Mouse (Mus musculus) left cerebral cortex, postnatal 10 days (tissue): ENCODE data around the gene Hcrtr2. TPM values are rescaled to one million over a fixed set of nuclear protein-coding genes. Genes with fewer than 3 reads are reported as not detected.

Source experiments
- DNase-seq, 2 experiments: peaks; one replicate each; pipeline ENCODE4 v3.0.0; 2021 to 2022; ENCODE audit warnings: low spot score in 2 of 2, mixed read lengths in 1 of 2; ENCODE audit errors: extremely low spot score in 1 of 2
- intact Hi-C: fragments of 180-260 bp; cut with DNase I; formaldehyde crosslinking; loops from one replicate; pipeline ENCODE4 v1.15.1; 2025
- total RNA-seq, 2 experiments: library from RNA; stranded (reverse); gene quantifications; 2 replicates each; pipeline ENCODE4 v1.2.3; 2021

Hcrtr2 gene
- 1 to 10 TPM; 2.8 to 4.7 TPM for total RNA-seq

DNA sequence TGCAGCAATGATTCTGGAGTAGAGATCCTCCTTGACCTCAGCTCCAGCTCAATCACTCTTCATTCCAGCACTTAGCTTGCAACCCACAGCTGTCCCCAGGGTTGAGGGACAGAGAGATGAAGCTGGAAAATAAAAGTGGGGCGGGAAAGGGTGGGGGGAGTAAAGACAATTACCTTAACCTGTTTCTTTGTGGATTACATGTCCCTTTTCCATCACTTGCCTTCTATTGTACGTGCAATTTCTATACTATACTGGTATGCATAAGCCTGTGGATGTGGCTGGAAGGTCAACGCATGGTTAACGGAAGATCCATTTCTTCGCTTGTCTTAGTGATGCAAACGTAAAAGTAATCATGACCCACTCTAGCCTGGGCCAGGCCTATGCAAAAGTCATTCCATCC lies at the start of gene Hcrtr2:
Gene Hcrtr2, minus strand, starts transcription at position 101 of the 400 bp plus-strand sequence.
- intact Hi-C loops, result no loop called here

DNA sequence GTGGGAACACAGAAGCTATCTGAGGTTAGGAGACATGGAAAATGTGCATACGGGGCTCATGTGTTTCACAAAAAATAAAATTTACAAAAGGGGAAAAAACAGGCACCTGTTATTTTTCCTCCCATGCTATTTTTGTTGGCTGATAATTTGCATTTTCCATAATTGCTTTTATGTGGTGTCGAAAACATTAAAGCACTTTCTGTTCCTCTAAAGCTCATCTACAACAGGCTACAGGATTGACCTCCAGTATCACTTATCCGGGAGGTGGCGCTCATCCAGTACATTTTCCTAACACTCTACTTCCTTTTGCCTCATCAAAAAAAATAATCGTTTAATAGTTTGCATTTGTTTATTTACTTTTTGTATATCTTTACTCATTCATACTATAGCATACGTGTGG lies 41.2 kb upstream of the Hcrtr2 start:
- DNase-seq, result no peak
- intact Hi-C loops, result no loop called here

More for the DNA sequence above, at the start of gene Hcrtr2:
- no peak for DNase-seq

DNA sequence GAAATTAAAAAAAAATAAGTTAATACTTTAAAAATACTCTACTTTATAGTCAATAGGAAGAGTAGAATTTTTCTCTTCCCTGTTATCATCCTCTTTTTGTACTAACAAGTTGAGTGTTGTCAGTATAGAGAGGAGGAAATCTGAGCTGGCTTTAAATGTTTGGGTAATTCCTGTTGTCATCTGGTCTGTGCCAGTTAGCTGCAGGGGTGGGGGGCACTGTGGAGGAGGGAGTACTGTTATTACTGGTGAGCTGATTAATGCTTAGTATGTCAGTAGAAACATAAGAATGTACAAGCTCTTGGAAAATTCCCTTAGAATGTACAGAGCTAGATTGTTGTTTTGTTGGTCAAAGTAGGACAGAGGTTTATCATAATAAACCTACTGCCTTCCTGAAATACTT lies 36.7 kb upstream of the Hcrtr2 start:
- DNase-seq, result no peak
- intact Hi-C loops, result no loop called here

DNA sequence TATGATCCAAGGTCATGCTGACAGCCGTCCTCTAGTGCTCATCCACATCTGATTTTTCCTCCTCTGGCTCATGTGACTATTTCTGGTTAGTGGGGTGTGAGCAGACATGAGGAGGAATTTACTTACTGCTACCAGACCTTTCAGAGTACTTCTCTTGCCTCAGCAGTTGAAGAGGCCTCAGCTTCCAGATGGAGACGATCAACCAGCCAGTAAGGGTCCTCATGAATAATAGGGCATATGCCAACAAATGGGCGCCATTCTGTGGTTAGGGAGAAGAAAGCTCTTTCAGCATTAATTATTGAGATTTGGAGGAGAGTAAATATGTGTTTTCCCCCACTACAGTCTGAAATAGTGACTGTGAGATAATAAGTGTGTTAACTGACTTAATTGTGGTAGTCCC lies 28.7 kb upstream of the Hcrtr2 start:
- intact Hi-C loops, result no loop called here
- DNase-seq, result no peak

DNA sequence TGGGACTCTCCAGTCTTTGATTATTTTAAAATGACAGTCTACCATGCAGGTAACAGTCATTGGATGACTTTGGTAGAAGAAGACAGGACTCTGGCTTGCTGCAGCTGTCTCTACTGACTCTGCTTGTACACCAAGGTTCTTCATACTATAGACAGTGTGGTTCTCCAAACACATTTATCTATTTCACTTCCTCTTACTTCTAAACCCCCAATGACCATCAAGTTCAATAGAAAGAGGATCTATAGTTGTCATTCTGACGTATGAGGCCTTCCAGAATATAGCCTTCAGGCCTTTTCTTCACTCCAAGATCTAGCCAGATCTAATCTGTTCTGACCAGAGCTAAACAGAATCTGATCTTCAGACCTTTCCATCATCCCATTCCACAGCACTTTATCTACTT lies 23.6 kb upstream of the Hcrtr2 start:
- no peak for DNase-seq
- intact Hi-C loops, result no loop called here

DNA sequence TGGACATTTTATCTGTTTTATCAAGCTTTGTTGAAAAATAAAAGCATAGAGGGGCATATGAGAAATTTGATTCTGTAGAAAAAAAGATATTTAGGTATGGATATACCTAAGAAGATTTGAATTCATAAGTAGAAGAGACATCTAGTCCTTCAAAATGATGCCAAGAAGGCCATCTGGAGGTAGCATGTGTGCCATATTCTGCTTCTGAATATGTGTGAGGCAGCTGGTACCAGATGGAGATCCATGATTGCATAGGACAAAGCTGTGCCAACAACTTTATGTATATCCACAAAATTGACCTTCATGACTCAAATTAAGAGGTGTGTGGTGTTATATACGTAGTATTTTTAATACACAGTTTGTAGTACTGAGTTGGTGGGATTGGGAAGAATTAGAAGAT lies 7.4 kb upstream of the Hcrtr2 start:
- intact Hi-C loops, result no loop called here
- peak in 1 of 2 experiments; percentile 34 for DNase-seq

DNA sequence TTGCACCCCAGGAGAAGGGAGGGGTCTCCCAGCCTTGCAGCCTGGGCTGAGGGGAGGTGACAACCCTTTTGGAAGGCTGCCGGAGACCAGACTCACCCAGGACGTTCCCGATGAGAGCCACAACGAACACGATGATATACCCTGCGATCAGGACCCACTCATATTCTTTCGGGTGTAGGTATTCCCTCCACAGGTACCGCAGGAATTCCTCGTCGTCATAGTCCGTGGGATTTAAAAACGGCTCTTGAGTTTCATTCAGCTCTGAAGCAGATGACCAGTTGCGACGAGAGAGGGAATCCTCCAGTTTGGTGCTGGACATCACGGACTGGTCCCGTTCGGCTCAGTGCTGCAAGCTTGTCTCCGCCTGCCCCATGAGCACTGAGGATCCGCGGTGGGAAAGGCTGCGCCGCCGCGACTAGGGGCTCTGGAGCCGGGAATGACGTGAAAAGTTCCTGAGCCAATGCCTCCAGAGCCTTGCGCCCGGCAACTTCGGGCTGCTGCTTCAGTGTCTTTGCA lies 412 bp downstream of the Hcrtr2 start:
- peak; percentile 31 to 36 for DNase-seq
- intact Hi-C loops, result no loop called here

DNA sequence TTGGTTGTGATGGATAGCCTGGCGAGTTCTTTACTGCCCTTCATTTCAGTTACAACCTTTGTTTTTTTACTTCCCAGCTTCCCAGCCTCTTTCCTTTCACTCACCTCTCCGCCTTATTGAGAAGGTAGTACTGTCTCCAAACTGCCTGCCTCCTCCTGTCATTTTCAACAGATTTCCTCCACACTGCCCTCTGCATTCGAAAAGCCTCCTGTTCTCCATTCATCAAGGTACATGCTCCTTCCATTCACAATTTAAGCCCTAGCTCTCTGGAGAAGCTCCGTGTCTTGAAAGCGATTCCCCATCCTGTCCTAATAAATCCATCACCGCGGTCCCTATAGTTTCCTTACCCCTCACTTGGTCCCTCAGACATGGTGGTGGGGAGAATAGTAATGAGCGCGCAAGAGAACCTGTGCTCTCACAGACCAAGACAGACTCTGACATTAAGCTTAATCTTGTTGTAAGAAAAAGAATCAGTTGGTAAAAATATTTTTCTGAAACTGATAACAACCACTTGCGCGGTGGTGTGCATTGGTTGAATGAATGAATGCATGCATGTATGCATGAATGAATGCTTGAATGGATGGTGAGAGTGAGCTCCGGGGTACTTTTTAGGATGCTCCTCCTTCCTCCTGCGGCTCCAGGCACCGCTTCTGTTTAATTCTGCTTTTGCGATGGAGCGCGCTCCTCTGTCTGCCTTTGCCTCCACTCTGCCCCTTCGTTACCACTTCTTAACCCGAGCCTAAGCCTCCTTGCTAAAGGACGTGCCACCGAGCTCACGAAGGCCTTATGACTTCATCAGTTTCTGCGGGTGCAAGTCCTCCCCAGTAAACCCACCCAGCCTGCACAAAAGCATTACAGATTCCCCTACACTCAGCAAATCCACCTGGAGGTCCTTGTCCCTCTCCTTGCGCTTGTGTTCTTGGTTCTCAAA lies 1.3 kb downstream of the Hcrtr2 start:
- intact Hi-C loops, result no loop called here

DNA sequence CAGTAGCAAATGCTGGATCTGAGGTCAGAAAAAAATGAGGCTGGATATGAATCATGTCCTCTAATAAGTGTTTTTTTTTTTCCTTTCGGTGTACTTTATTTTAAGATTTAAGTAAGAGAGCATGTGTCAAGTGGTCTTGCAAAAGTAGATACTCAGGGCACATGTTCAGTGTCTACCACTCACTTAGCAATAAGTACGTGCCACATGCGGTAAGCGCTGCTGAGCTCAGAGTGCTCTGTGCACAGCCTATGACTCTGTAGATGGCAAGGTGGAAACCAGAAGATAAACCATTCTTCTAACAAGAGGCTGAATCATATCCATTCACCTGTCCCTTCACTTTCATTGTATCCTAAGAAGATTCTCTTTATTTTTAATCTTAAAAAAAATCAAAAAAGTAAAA lies 2.1 kb downstream of the Hcrtr2 start:
- intact Hi-C loops, result no loop called here
- no peak for DNase-seq

More for the DNA sequence above, 1.3 kb downstream of the Hcrtr2 start:
- no peak for DNase-seq

DNA sequence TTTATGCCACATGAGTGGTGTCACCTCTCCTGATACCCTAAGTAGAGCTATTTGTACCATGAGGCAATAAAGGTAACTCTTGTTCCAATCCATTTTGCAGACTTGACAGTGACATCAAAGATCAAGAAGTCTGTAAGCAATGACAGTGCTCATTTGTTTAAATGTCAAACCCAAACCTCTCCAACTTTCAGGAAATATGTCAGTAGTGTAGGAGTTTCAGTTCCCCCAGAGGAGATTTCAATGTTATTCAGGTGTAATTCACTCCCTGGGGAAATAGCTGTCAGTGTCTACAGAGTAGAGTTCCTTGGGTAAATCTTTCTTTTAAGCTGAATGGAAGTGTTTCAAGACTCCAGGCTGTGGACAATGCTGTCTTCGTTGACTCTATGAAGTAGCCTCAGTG lies 2.9 kb downstream of the Hcrtr2 start:
- intact Hi-C loops, result no loop called here

DNA sequence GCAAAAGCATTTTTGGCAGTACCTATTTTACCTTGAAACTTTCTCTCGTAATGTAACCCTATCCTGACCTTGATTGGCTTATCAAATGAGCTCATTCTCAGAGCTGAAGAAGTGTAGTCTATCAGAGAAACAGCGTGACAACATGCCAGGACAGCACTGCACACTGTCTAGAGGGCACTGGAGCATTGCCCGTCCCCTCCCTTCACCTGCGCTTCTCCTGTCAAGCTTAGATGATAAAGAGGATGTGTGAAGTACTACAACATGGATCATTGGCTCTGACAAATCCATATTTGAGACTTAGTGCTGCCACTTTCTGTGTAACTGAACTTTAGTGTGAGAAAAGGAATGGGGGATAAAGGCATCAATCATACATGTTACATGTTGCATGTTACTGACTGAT lies 5.4 kb downstream of the Hcrtr2 start:
- no peak for DNase-seq
- intact Hi-C loops, result no loop called here

More for the DNA sequence above, 2.9 kb downstream of the Hcrtr2 start:
- DNase-seq, result no peak

DNA sequence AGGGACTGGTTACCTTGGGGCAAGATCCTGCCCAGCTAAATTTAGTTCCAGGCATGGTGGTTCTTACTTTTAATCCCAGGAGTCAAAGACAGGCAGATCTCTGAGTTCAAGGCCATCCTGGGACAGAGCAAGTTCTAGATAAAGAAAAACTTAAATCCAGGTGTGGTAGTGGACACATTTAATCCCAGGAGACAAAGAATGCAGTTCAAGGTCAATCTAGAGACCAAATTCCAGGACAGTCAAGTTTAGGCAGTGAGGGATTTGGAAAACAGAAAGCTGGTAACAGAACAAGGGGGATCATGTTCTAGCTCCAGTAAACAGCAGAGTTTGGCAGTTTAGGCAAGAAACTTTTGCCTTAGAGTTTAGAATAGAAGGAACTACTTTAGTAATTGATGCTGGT lies 8.6 kb downstream of the Hcrtr2 start:
- intact Hi-C loops, result no loop called here
- DNase-seq, result no peak

DNA sequence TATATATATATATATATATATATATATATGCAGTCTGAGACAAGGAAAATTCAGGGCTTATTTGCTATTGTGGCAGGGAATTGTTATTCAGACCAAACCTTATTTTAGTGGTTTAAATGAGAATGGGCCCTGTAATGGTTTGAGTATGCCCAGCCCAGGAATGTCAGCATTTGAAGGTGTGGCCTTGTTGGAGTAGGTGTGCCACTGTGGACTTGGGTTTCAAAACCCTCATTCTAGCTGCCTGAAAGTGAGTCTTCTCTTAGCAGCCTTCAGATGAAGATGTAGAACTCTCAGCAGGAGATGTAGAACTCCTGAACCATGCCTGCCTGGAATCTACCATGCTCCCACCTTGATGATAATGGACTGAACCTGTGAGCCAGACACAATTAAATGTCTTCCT lies 9.7 kb downstream of the Hcrtr2 start:
- intact Hi-C loops, result no loop called here

DNA sequence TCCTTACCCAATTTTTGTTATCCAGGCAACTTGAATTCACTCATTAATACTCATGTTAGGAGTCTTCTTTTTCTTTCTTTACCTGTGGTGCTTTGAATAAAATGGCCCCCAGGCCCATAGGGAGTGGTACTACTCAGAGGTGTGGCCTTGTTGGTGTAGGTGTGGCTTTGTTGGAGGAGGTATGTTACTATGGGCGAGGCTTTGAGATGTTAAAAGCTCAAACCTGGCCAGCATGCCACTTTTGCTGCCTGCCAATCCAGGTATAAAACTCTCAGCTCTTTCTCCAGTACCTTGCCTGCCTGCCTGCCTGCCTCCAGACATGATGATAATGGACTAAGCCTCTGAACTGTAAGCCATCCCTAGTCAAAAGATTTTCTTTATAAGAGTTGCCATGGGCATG lies 11.4 kb downstream of the Hcrtr2 start:
- intact Hi-C loops, result no loop called here
- DNase-seq, result no peak

More for the DNA sequence above, 9.7 kb downstream of the Hcrtr2 start:
- no peak for DNase-seq

DNA sequence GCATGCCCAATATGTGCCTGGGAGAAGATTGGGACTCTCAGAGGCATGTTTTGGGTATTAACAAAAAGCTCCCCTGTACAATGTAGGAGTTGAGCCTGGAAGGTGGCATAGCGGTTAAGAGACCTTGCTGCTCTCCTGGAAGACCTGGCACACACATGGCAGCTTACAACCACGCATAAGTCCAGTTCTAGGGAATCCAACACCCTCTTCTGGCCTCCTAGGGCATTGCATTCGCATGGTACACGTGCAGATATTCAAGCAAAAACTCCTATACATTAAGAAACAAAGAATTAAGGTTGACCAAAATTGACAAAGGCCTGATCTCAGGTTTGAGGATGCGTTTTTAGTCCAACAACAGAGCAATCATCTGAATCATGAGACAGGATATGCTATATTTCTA lies 32.3 kb downstream of the Hcrtr2 start:
- DNase-seq, result no peak

DNA sequence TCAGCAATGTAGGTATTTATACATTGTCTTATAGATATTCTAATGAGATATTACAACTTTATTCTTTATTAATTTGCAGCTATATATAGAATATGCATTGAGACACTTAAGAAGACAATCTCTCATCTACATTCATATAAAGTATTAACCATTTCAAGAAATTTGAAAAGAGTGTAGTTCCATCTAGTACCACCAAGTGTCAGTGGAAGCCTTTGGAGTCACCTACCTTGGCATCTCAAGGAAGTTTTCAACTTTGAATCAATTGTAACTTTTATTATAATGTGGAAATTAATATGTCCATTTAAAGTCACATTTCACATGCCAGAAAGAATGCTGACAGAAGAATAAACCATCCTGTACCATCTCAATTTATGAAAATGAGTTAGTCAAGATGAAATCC lies 52.8 kb downstream of the Hcrtr2 start:
- intact Hi-C loops, result loop anchor here (5.0 kb wide), 1 partner anchor 1111 kb away; no protein-coding TSS in a partner anchor
- no peak for DNase-seq

More for the DNA sequence above, 32.3 kb downstream of the Hcrtr2 start:
- intact Hi-C loops, result no loop called here

DNA sequence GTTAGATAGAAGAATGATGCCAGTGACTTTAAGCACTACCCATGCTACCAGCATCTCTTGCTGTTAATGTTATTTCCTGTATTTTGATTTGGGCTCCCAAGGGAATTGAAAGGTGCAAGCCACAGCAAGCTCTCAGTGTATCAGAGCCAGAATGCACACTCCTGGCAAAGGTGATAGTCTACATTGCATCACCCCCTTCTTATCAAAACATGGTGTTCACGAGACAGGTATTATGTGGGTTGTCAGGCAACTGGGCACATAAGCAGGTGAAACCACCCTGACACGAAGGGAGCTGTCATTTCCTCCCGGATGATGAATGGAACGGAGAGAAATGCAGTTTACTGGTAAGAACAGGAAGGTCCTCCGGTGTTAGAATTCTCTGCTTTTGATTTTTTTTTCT lies 65.9 kb downstream of the Hcrtr2 start:
- DNase-seq, result no peak
- intact Hi-C loops, result no loop called here

DNA sequence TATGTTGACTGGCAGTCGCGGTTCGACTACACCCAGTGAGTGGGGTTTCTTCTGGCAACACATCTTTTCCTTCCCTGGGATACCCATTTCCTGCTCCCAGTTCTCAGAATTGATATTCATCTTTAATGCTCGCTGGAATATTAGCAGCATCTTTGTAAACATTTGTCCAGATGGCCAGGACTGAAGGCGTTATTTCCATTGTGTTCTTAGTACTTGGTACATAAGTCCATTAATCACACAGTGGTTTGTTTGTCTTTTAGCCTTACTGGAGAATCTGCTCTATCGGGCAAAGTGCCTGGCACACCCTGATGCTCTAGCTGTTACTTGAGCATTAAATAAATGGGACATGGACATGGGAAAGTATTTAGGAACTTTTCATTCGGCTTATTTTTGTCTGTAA lies 71.1 kb downstream of the Hcrtr2 start:
- intact Hi-C loops, result no loop called here

DNA sequence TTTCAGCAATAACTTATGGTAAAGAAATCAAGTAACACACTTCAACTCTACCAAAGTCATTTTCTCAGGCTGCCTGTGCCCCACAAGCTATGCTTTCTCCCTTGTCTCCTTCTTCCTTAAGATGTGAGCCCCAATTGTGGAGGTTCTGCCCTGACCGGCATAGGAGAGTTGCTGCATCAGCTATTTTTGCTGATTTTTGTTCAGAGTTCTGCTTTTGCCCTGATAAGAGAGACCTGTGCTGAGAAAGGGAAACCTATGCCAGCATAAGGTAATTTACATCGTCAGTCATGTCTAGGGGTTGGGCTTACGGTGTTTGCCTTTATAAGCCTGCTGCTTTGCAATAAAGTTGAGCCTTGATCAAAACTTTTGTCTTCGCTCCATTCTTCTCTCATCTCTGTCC lies 71.5 kb downstream of the Hcrtr2 start:
- intact Hi-C loops, result no loop called here
- no peak for DNase-seq

More for the DNA sequence above, 71.1 kb downstream of the Hcrtr2 start:
- no peak for DNase-seq

DNA sequence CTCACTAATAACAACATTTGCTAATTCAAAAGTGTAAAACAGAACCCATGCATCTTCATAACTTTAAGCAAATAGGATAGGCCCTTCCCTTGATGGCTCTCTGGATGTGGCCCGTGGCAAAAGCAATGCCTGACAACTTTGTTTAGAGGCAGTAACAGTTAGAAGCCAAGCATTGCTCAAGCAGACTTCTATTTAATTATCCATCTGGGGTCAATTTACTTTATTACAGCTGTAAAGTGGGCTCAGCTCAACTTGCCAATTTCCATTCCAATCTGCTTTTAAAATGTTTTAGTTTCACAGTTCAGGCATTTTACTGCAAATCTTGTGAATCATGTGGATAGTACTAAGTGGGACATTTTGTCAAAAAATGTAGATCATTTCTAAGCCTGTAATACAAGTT lies 81.3 kb downstream of the Hcrtr2 start:
- DNase-seq, result no peak
- intact Hi-C loops, result no loop called here
